Mouse (Mus musculus) left cerebral cortex, adult 11 months (tissue): ENCODE results near the gene Prox1.
A peak's percentile ranks its signal among the peaks of the same experiment; 100 is the strongest.

Experiments
- DNase-seq: peaks from one replicate; pipeline ENCODE4 v3.0.0; 2022; ENCODE audit warnings: low spot score

Prox1 gene

DNA sequence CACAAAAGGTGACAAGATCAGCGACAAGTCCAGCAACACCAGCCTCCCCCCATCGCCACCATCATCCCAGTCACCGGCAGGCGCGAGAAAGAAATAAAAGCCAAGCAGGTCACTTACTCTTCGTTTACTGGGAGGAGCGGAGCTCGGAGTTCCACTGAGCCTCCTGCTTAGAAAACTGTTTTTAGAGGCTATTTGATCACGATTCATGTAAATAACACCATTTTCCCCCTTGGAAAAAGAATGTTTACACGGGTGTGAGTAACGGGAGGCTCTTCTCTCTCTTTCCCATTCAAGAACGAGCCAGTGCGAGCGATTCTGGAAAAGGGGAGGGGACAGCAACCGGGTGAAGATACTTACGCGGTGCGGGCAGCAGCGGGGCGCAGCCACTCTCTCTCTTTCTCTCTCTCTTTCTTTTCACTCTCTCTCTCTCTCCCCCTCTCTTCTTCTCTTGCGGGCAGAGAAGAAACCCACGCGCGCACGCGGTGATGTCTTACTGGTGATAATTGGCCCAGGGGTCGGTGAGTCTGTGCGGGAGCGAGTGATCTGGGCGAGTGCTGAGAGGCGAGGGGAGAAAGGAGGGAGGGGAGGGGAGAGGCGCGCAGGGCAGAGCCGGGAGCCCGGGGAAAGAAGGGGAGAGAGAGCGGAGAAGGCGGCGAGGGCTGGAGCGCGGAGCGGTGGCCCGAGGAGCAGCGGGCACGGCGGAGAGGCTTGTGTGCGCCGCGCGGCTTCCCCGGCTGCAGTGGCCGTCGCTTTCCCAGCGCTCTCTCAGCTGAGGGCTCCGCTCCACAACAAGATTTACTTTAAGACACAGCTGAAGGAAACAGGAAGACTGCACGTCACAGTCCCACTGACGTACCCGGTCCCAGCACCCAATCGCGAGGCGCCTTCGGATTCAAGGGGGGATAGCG is at the start of gene Prox1:
TSS of gene Prox1 (minus strand) at position 804 of the 908 bp plus-strand sequence.
- peak; percentile 22 for DNase-seq

DNA sequence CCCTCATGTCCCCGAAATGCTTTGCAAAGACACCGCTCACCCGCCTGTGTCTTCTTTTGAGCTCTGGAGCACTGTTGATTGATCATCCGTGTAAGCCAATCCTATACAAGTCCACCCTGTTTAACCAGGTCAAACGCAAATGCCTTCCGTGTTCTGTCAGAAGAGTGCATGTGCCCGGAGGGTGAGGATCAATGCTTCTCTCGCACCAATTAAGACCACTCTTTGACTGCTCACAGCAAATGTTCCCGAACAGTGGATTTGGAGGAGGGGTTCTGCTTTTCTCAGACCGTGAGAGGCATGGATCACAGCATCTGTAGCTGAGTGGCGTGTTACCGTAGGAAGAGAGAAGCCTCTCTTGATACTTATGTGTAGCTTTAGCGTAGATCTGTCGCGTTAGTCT is 46.1 kb upstream of the Prox1 start:
- no peak for DNase-seq

DNA sequence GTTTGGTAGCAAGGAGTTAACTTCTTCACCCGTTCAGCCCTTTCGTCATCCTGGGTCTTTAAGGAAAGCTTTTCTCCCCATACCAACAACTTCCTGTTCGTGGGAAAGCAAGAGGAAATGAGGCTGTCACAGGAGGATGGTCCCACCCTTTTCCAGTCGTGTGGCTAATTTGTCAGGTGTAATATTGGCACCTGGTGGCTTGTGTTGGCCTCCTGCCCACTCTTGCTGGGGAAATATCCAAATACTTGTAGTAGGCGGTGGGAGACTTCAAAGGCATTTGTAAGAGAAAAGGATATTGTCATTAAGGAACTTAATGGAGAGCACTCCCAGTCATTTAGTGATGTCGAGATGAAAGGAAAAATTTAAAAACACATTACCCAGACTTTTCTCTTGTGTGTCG is 44.1 kb upstream of the Prox1 start:
- no peak for DNase-seq

DNA sequence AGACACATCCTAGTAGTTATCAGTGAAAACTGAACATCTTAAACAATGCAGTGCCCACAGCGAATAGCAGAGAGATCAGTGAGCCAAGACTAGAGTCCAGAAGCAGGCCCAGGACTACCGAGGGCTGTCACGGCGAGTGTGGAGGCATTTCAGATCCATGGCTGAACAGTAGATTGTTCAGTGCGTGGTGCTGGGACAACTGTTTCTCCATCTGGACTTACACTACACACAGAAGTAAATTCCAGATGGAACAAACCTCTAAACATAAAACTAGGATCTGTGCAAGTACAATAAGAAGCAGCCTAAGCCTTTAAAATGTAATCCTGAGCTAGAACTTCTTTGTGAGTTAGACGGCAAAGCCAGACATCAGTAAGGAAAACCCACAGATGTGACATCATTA is 42.7 kb upstream of the Prox1 start:
- DNase-seq, result no peak

DNA sequence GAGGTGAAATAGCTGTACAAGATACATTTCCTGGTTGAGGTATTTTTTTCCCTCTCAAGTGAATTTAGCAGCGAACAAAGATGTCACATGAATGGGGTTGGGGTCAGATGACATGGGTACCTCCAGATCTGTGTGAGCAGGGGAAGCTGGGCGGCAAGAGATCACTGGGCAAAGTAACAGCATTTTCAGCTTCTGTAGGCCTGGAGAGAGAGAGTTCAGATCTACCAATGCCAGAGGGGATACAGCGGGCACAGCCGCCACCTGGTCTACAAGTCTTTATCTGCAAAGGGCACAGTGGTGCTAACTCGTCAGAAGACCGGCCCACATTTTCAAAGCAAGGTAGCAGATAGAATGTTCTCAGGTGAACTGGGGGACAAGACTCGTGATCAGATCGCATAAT is 36.7 kb upstream of the Prox1 start:
- DNase-seq, result no peak

DNA sequence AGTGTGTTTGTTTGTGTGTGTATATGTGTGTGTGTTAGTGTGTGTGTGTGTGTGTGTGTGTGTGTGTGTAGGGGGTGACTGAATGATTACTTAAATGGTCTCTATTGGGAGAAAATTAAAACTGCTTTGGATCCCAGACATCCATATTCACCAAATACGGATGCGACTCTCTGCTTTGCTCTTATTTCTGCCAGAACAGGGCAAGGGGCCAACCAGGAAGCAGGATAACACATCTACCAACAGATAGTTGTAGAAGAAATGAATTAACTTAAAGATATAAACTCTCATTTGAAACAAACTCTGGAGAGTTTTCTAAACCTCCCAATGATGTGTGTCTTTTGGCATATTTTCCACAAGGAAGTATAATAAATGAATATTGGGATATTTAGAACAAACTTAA is 35.2 kb upstream of the Prox1 start:
- DNase-seq, result no peak

DNA sequence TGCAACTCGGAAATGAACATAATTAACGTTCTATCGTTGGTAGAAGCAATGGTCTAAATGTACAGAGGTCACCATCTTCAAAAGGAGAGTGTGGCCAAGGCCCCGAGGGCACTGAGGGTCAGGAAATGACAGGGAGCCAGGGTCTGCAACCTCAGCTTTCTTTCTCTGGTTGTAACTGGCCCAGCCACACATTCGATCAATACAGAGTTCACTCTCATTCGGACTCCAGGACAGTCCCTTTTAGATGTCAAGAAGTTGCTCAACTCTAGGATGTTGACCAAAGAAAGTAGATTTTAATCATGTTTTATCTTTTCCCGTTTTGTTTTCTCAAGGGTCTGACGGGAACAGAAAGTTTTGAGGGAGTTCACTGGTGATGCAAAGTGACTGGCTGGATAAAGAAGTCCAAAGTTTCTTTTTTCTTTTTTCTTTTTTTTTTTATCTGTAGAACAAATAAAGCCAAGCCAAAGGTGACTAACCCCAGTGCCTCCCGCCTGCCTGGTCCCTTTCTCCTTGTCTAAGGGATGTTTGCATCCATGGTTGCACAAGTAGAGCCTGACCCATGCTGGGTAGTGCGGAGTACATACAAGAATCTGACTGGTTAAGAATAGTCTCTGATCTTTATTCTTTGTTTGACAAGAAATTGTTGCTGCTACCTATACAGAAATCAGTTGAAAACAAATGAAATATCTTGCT is 34.0 kb upstream of the Prox1 start:
- DNase-seq, result no peak

DNA sequence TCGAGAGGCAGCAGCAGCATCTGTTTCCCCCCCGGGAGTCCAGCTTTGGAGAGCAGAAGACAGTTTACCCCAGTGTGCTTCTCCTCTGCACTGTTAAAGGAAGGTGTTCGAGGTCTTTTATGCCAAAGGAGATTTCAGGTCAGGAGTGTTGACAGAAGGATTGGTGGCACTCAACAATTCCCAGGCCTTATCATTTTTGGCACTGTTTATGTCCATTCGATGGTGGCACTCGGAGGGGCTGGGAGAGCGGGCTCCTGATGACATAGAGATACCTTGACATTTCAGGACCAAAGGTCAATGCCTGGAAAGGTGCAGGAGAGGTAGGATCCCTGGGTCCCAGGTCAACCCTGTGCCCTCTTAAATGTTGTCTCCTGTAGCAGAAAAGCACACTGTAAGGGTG is 31.2 kb upstream of the Prox1 start:
- no peak for DNase-seq

DNA sequence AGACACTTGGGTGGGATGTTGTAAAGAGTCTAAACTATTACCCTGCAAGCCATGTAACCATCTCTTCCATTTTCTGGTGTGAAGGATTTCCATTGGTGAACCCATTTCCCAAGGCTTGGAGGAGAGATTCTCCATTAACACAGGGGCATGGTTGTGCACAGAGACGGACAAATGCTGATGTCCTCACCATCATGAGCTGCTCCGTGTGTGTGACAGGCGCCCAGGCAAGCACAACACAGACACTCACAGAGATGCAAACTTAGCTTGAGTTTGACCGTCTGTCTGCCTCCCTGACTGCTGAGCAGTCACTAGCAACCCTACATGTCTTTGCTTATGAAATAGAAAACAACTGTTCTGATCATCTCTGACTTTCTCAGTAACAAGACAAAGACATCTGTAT is 30.5 kb upstream of the Prox1 start:
- DNase-seq, result no peak

DNA sequence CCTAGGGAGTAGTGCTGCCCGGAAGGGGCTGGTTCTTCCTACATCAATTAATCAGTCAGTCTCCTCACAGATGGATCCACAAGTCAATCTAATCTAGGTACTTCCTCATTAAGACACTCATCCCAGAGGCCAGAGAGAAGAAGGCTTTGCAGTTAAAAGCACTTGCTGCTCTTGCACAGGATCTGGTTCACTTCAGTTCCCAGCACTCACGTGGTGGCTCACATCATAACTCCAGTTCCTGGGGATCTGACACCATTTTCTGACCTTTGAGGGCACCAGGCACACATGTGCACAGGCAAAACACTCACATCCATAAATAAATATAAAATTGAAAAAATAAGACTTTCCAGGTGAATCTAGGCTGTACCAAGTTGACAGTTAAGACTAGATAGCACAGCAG is 27.7 kb upstream of the Prox1 start:
- DNase-seq, result no peak

DNA sequence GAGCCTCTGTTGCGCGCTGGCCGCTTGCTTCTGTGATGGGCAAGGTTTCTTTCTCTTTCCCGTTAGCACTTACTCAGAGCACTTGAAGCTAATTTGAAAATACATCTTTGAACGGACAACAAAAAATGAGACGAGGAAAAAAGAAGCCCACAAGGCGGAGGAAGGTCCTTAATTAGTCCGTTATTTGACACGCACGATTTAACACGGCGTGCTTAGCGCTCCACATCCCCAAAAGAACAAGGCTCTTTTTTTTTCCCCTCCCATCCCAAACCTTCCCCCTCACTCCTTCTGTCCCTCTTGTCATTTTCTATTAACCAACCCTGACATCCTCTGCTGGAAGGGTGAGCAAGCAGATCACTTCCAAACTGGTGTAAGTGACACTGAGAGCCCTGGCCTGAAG is 21.5 kb upstream of the Prox1 start:
- DNase-seq, result no peak

DNA sequence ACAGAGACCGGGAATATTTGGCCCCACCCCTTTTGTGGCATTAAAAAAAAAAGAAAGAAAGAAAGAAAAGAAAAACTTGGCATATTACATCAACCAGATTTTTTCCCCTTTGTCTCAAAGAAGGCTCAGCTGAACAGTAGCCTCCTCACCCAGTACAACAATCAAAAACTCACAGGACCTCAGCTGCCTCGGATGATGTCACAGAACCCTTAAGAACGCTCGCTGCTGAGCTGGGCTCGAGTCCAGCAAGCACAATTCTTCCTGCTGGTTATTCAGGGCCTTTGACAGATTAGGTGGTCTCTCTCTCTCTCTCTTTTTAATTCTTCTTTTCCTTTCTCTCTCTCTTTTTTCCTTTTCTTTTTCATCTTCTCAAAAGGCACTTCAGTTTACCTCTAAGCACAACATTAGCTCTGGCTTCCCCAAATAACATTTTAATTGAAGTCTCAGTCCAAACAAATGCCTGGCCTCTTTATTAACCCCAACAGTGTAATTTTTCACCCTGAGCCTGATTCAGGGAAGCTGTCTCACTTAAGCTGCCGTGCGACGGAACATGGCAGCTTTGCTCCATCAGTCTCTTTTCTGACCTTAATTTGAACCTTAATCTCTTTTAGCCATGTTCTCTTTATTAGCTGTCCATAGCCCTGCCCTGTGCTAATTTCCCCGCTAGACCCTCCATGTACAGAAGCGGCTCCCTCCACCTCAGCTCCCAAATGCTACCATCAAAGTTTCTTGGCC is 19.9 kb upstream of the Prox1 start:
- DNase-seq, result no peak

DNA sequence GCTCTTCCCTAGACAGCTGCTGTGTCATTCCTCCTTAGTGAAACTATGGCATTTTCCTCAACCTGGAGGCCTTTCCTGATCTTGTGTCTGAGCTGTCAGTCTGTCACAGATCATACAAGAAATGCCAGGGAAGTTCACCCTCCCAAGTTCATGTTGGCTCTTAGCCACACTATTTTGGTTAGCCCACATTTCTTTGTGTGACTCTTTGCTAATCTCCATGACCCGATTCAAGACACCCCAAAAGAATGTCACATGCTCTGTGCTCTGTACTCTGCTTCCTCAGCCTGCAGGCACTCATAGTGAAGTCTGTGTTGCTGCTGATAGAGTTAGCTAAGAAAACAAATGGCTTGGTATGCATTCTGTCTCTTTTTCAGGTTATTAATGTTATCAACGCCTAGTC is 18.6 kb upstream of the Prox1 start:
- DNase-seq, result no peak

DNA sequence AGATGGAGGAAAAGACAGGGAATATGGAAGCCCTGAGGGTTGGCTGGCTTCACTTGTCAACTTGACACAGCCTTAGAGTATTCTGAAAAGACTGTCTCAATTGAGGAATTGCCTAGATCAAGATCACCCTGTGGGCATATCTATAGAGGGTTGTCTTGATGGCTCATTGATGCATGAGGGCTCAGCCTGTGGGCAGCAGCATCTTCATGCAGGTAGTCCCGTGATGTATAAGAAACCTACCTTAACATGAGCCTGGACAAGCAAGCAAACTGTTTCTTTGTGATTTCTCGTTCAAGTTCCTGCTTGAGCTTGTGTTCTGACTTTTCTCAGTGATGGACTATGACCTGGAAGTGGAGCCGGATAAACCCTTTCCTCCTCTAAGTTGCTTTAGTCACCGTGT is 15.8 kb upstream of the Prox1 start:
- DNase-seq, result no peak

DNA sequence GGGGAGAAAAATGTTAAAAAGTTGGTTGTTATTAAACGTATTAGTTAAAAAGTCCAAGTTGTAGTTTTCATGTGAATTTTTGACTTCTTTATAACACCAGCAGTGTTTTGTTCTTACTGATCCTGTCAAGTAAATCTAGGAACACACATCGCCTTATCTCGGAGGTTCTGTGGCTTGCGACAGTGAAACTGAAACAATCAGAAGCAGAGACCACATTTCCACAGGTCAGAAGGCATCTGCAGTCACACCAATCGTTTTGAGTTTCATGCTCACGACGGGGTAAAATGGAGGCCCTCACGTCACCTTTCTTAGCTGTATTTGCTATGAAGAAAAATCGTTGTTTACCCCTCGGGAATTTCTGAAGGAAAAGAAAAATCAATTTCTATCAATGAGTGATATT is 14.8 kb upstream of the Prox1 start:
- no peak for DNase-seq

DNA sequence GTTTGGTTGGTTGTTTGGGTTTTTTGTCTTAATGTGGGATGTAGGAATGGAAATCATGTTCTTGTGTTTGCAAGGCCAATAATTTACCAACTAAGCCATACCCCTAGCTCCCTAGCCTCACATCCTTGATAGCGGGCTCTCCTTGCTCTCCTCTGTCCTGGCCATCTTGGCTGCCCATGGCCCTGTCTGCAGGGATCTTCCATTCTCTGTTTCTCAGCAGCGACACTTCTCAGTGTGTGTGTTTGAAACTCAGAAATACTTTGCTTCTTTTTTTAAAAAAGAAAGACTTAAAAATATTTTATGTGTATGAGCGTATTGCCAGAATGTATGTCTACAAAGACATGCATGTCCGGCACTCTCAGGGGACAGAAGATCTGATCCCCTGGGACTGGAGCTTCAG is 13.1 kb upstream of the Prox1 start:
- DNase-seq, result no peak

DNA sequence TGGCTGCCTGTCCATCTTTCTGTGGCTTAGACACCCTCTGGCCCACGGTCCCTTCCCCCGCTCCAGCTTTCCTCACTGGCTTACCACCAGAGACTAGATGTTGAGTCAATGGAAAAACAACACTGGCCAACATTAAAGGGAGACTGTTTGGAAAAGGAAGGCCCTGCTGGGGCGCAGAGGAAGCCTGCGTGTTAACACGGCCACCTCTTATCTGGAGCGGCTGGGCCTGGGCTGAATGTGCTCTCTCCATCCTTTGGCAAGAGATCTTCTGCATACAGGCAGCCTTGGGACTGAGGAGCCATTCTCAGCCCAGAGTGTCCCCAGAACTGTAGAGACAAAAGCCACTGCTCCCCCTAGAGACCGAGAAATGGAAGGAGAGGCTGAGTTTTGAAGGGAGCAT is 11.3 kb upstream of the Prox1 start:
- DNase-seq, result no peak

DNA sequence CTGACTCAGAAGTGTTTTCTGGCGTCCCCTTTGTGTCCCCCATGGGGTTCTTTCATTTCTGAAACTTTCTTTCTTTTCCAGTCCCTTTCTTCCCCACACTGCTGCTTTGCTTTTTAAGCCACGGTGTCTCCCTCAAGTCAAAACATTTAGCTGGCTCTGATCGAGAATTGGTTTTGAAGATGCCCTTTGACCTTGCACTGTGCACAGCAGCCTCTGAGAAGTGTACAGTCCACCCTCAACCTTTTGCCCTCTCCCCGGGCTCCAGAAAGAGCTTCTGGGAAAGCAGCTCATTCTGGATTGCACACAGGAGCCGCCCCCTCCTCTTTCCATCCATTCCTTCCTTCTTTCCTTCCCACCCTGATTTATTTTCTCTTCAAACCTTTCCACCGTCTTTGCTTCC is 10.3 kb upstream of the Prox1 start:
- no peak for DNase-seq

DNA sequence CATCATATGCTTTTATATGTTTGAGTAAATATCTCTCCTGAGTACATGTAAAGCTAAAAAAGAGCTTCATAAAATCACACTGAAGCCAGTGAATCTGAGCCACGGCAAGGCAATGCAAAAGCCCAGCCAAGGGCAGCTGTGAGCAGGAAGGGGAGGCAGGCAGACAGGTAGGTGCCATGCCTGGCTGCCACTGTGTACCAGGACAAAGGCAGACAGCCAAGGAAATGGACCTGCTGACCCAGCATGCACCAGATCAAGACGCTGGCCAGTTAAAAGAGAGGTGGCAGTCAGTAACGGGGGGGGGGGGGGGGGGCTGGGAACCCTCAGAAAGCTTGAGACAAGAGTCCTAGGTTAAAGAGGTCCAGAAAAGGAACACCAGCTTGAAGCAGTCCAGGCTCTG is 6.4 kb upstream of the Prox1 start:
- DNase-seq, result no peak

DNA sequence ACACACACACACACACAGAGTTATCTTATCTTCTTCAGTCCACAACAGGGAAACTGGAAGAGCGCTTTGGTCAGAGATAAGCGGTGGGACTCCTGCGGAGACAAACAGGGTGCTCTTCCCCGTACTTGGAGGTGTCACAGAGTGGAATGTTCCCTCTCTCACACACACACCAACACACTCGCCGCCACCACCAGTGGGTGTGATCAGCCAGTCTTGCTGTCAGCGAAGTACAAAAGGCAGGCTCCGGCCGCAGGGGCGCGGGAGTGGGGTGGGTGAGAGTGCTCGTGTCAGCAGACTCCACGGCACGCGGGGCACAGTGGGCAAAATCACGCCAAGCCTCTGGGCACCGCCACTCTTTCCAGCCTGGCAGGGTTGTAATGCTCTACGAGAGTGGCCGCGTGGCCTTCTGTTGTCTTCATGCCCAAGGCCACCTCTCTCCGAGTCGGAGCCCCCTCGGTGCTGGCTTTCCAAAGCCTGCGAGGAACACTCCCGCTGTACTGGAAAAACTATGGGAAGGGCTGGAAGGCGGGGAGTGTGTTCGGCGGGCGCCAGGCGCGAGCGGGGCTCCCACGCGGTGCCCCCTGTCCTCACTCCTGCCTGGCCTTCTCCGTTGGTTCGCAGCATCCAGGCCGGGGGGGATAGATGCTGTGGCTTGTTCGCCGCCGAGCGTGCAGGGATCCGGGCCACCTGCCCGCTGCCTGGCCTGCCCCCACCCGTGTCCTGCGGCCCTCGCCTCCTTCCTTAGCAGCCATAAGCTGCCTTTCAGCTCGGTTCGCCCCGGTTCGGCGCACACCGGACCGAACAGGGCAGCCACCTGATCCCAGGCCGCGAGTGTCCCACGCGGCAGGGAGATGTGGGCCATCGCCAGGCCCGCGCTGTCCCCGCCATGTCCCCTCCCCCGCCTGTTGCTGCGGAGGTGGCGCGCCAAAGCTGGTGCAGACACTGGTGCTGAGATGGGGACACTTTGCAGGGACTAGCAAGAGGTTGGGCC is 4.5 kb upstream of the Prox1 start:
- no peak for DNase-seq

DNA sequence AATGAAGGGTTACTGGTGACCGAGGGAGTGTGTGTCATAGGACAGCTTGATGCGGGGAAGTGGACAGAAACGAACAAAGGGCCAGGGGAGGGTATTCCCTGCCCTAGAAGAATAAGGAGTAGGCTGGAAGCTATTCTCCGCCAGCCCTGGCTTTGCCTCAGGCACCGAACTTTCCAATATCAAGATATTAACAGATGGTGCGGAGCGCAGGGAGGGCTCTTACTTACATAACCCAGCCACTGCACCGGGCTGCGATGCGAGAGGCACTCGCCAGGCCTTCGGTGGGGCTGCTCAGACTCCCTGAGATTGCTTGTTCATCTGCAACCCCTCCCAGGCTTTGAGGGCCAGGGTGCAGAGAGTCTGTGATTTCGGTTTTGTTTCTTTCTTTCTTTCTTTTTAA is 3.7 kb upstream of the Prox1 start:
- DNase-seq, result no peak

DNA sequence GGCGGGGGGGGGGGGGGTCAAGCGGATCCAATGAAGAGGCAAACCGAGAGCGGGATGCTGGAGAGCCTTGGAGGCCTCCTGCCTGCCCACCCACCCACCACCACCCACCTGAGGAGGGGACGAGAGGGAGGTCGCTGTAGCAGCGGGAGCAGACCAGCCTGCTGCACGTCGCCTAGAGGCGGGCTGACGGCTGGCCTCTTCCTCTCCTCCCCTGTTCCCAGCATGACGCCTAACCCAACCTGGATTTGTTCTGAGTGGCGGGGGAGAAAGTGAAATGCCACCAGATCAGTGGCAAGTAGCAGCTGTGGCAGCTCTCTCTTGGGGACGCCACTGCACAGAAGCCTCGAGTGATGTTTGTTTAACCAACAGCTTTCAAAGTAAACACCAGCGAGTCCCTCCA is 3.1 kb upstream of the Prox1 start:
- no peak for DNase-seq
